Mouse (Mus musculus) small intestine, adult 2 months (tissue): Measurements from ENCODE around the gene Map9.

Experiments used
- CTCF ChIP-seq: fragments of 200-500 bp; IDR thresholded peaks from 2 replicates; pipeline ENCODE4 v1.5.1; 2012; ENCODE audit warnings: low read depth, mild to moderate bottlenecking, control low read depth, inconsistent platforms, low read length, moderate library complexity, mixed read lengths; ENCODE audit not compliant: insufficient replicate concordance, insufficient read length; ENCODE audit errors: extremely low read depth
- POLR2A ChIP-seq: fragments of 200-500 bp; IDR thresholded peaks from 2 replicates; pipeline ENCODE4 v1.6.1; 2012; ENCODE audit warnings: low read depth, mild to moderate bottlenecking, control low read depth, inconsistent platforms, low read length, moderate library complexity

DNA sequence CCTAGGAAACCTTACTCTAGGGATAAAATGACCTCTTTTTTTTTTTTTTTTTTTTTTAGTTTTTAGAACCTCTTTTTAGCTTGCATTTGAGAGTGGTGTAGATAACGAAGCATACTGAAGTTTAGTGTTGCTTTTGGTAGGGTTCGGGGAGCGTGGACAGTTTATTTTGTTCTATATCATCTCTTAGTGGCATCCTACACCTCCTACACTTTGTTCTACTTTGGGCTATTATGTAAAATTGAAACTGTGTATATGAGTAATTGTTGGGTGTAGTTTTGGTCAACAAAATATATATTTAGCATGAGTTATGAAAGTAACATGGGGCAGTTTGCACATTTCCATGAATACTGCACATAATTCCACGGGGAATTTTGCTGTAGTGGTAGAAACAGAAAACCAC, 42.1 kb upstream of the Map9 start:
- TF ChIP-seq POLR2A = no peak
- TF ChIP-seq CTCF = no peak
